Mouse (Mus musculus): ENCODE measurements around the gene Timmdc1. TPM values are rescaled to one million over a fixed set of nuclear protein-coding genes. Genes with fewer than 3 reads are reported as not detected.

Gene Timmdc1
- total and polyA plus RNA-seq, 2 experiments from 2014 or later = 26.3 to 29.4 TPM

GRCm38 (mm10) chr16:38562131-38562967 is 39.9 kb upstream of the Timmdc1 start:
- WGBS = 7% methylated on average over 37 of the region's 37 CpGs
- no peak for TF ChIP-seq CTCF (IDR thresholded peaks at IDR 0.05)
- Histone ChIP-seq H3K4me1 (ENCODE audit: insufficient read depth, low read length) (no peaks in the 10 kb centered on the region), H3K27me3 (ENCODE audit: insufficient read depth, low read length) (no peaks in the 10 kb centered on the region; the same call in 1 of the 2 replicates), H3K27ac (ENCODE audit: low read depth, low read length) (peak overlapping the region; percentile 82), H3K36me3 (ENCODE audit: insufficient read depth, low read length) (0 out of 2 replicates have a peak, but pooled peaks cover 3% of the 10 kb centered on the region), H3K9me3 (ENCODE audit: low read length) (no peaks in the 10 kb centered on the region), H3K9ac (replicated peaks; ENCODE audit: low read length, poor library complexity, severe bottlenecking) (peak overlapping the region; percentile 88), H3K4me3 (ENCODE audit: low read depth, low read length) (peak overlapping the region; percentile 90), H3K4me2 (ENCODE audit: low read depth, low read length, poor library complexity, severe bottlenecking) (peak overlapping the region; percentile 73)
- ATAC-seq (ENCODE audit: low FRiP score) (peak; percentile 95), DNase-seq (ENCODE audit: low spot score) (peak; percentile 98)

GRCm38 (mm10) chr16:38558221-38558748 is 35.8 kb upstream of the Timmdc1 start, which contains the start of gene Tmem39a:
Gene Tmem39a, plus strand, starts transcription at chr16:38558698.
- H3K4me2 ChIP-seq (ENCODE audit: low read depth, low read length, poor library complexity, severe bottlenecking) = no peak within 1 kb of the TSS
- 79% methylated on average over 3 of the region's 3 CpGs for WGBS
- H3K4me3 ChIP-seq (ENCODE audit: low read depth, low read length) = no peak within 1 kb of the TSS
- TF ChIP-seq CTCF (IDR thresholded peaks at IDR 0.05) = no peak
- H3K27me3 ChIP-seq (ENCODE audit: insufficient read depth, low read length) = peaks cover 5% of the 10 kb centered on the region; the same call in 1 of the 2 replicates
- DNase-seq (ENCODE audit: low spot score) (no peak), ATAC-seq (ENCODE audit: low FRiP score) (no peak)
- H3K9me3 ChIP-seq (ENCODE audit: low read length) = no peaks in the 10 kb centered on the region
- H3K36me3 ChIP-seq (ENCODE audit: insufficient read depth, low read length) = no peaks in the 10 kb centered on the region
- no peaks in the 10 kb centered on the region for H3K4me1 ChIP-seq (ENCODE audit: insufficient read depth, low read length)
- no peak within 1 kb of the TSS for H3K27ac ChIP-seq (ENCODE audit: low read depth, low read length)
- no peak within 1 kb of the TSS for H3K9ac ChIP-seq (replicated peaks; ENCODE audit: low read length, poor library complexity, severe bottlenecking)

DNA sequence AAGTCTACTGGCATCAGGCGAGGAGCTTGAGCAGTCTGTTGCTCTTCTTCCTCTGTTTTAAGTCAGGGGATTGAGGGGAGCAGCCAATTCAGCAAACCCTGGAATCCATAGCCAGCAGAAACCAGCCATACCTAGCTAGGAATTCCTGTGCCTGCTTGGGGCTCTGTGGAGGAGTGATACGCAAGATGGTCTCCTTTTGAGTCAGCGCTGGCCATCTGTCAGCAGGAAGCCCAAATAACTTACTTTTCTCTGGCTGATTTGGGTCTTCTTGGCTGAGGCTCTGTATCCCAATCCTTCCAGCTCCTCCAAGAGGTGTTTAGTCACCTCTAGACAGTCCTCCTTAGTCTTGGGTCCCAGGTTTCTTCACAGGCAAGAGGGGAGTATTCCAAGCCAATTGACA is 33.5 kb upstream of the Timmdc1 start:
- no peak overlapping the region for H3K27ac ChIP-seq (ENCODE audit: low read depth, low read length)
- H3K9me3 ChIP-seq (ENCODE audit: low read length) = no peaks in the 10 kb centered on the region
- H3K4me2 ChIP-seq (ENCODE audit: low read depth, low read length, poor library complexity, severe bottlenecking) = no peak overlapping the region
- 88% methylated on average over 3 of the region's 3 CpGs for WGBS
- H3K4me1 ChIP-seq (ENCODE audit: insufficient read depth, low read length) = no peaks in the 10 kb centered on the region
- no peak overlapping the region for H3K4me3 ChIP-seq (ENCODE audit: low read depth, low read length)
- H3K9ac ChIP-seq (replicated peaks; ENCODE audit: low read length, poor library complexity, severe bottlenecking) = no peak overlapping the region
- peaks cover 7% of the 10 kb centered on the region; the same call in 1 of the 2 replicates for H3K27me3 ChIP-seq (ENCODE audit: insufficient read depth, low read length)
- ATAC-seq (ENCODE audit: low FRiP score) (no peak), DNase-seq (ENCODE audit: low spot score) (no peak)
- H3K36me3 ChIP-seq (ENCODE audit: insufficient read depth, low read length) = no peaks in the 10 kb centered on the region
- no peak for TF ChIP-seq CTCF (IDR thresholded peaks at IDR 0.05)

- WGBS = 2% methylated on average over 54 of the region's 54 CpGs
- H3K9me3 ChIP-seq (ENCODE audit: low read length) = no peaks in the 10 kb centered on the region
- DNase-seq (ENCODE audit: low spot score) (peak; percentile 91), ATAC-seq (ENCODE audit: low FRiP score) (peak; percentile 95)
- H3K27me3 ChIP-seq (ENCODE audit: insufficient read depth, low read length) = peaks cover 7% of the 10 kb centered on the region; the same call in 1 of the 2 replicates
- peak within 1 kb of the TSS; percentile 73 for H3K4me2 ChIP-seq (ENCODE audit: low read depth, low read length, poor library complexity, severe bottlenecking)
- H3K27ac ChIP-seq (ENCODE audit: low read depth, low read length) = peak within 1 kb of the TSS; percentile 80
- peak within 1 kb of the TSS; percentile 78 for H3K4me3 ChIP-seq (ENCODE audit: low read depth, low read length)
- H3K9ac ChIP-seq (replicated peaks; ENCODE audit: low read length, poor library complexity, severe bottlenecking) = peak within 1 kb of the TSS; percentile 85
- no peak for TF ChIP-seq CTCF (IDR thresholded peaks at IDR 0.05)
- H3K4me1 ChIP-seq (ENCODE audit: insufficient read depth, low read length) = peaks cover 6% of the 10 kb centered on the region
- H3K36me3 ChIP-seq (ENCODE audit: insufficient read depth, low read length) = peaks cover 16% of the 10 kb centered on the region
Observed at GRCm38 (mm10) chr16:38549479-38550396, 27.3 kb upstream of the Timmdc1 start, which contains the start of gene Poglut1. Gene Poglut1, minus strand, starts transcription at chr16:38550258.

DNA sequence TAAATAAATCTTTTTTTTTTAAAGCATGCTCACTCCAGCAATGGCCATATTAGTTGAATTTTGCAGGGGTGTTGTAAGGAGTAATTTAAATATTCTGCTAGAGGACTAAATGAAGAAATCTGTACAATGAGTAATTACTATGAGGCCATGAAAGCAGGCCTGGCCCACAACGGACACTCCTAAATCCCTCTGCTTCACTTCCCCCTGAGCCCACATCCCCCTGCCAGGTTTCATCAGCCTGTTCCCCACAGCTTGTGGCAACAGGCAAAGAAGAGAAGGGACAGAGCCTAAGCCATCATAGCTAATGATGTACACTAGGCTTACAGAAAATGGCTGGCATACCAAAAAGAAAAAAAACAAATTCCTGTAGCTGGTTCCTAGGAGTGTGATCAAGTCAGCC is 25.5 kb upstream of the Timmdc1 start:
- ATAC-seq (ENCODE audit: low FRiP score) (no peak), DNase-seq (ENCODE audit: low spot score) (no peak)
- H3K27me3 ChIP-seq (ENCODE audit: insufficient read depth, low read length) = no peaks in the 10 kb centered on the region
- WGBS = 92% methylated on average over 1 of the region's 1 CpGs
- no peaks in the 10 kb centered on the region for H3K9me3 ChIP-seq (ENCODE audit: low read length)
- H3K4me3 ChIP-seq (ENCODE audit: low read depth, low read length) = no peak overlapping the region
- TF ChIP-seq CTCF (IDR thresholded peaks at IDR 0.05) = no peak
- no peak overlapping the region for H3K27ac ChIP-seq (ENCODE audit: low read depth, low read length)
- H3K36me3 ChIP-seq (ENCODE audit: insufficient read depth, low read length) = peaks cover 25% of the 10 kb centered on the region
- 0 out of 2 replicates have a peak overlapping the region, but pooled peaks have one; percentile 73 for H3K4me2 ChIP-seq (ENCODE audit: low read depth, low read length, poor library complexity, severe bottlenecking)
- H3K9ac ChIP-seq (replicated peaks; ENCODE audit: low read length, poor library complexity, severe bottlenecking) = no peak overlapping the region
- peaks cover 6% of the 10 kb centered on the region for H3K4me1 ChIP-seq (ENCODE audit: insufficient read depth, low read length)
